ENCODE assay signal across 8 mouse cellular contexts in the genomic region with DNA sequence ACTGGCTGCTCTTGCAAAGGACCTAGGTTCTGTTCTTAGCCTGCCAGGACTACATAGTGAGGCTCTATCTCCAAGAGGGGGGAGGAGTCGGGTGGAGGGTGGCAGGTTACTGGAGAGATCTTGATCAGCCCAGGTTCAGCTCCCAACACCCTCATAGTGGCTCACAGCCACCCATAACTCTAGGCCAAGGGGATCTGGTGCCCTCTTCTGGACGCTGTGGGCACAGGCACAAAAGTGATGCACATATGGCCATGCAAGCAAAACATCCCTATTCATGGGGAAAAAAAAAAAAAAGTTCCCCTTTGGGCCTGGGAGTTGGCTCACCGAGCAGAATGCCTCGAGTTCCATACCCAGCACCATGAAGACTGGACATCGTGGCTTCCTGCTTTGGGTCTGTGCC. TPM values are rescaled to one million over a fixed set of nuclear protein-coding genes. Genes with fewer than 3 reads are reported as not detected.
DNase-seq lines count a peak whose midpoint lies in the region; ATAC-seq and TF ChIP-seq lines count a peak whose summit lies in the region.

No protein-coding gene starts in this region.

- ATAC-seq in inflammation-experienced regulatory T-cells, adult 6 months, result no peak

- peak; percentile 44 for DNase-seq in adrenal gland, postnatal 10 days
- no peak for DNase-seq in adrenal gland, postnatal 4 days (ENCODE audit: low spot score in 2 of 2)
- DNase-seq in left cerebral cortex, postnatal 4 days, result peak; percentile 41
- DNase-seq in left cerebral cortex, postnatal 14 days (ENCODE audit: low spot score in 2 of 2), result no peak
- peak; percentile 50 for DNase-seq in spleen, adult 12 weeks (ENCODE audit: low spot score)
- no peak for DNase-seq in layer of hippocampus, adult 11-12 months (ENCODE audit: low spot score)

- H3K27ac ChIP-seq in cortical plate, adult 2 months (ENCODE audit: insufficient read depth, low read length), result no peak overlapping the region

- peaks cover 5% of the 10 kb centered on the region; the same call in 1 of the 2 replicates for H3K4me1 ChIP-seq in cortical plate, adult 2 months (ENCODE audit: control insufficient read depth, insufficient read depth, low read length)

- TF ChIP-seq POLR2A in cortical plate, adult 2 months (IDR thresholded peaks at IDR 0.05; ENCODE audit: extremely low read depth, insufficient read depth, low read length), result no peak

- intact Hi-C loops in left cerebral cortex, postnatal 4 days (cut with DNase I), result loop anchor here (5.0 kb wide), 1 partner anchor 103 kb away; no protein-coding TSS in a partner anchor
- intact Hi-C loops in left cerebral cortex, postnatal 14 days (cut with DNase I), result no loop called here

- H3K4me3 ChIP-seq in cortical plate, adult 2 months (ENCODE audit: insufficient read depth, low read length), result no peak overlapping the region

- peak; percentile 40 for TF ChIP-seq CTCF in cortical plate, adult 2 months (IDR thresholded peaks at IDR 0.05; ENCODE audit: extremely low read depth, insufficient read depth, low read length)

RNA-seq across cellular contexts. Expression of gene Asb6, which starts 0.8 kb away (rescaled TPM):
- total RNA-seq in adrenal gland, postnatal 10 days (2021), result 10 to 100 TPM; 17.2 to 19.6 TPM
- total RNA-seq in adrenal gland, postnatal 4 days (2021), result 10 to 100 TPM; 28.9 to 32.0 TPM
- total RNA-seq in left cerebral cortex, postnatal 4 days (2021), result 10 to 100 TPM; 29.2 to 33.2 TPM
- total RNA-seq in left cerebral cortex, postnatal 14 days (2021), result 10 to 100 TPM; 30.7 to 35.9 TPM
- polyA plus RNA-seq in cortical plate, adult 2 months (2012; rRNA removed), result 44.1 and 45.8 TPM in 2 replicates
- 10 to 100 TPM; 36.4 to 43.6 (median 36.4) TPM for polyA plus RNA-seq in inflammation-experienced regulatory T-cells, adult 6 months (2017; shearing (Covaris generic))

RNA-seq across cellular contexts. Expression of gene Prrx2, which starts 5.5 kb away (rescaled TPM):
- total RNA-seq in adrenal gland, postnatal 10 days (2021), result 1 to 10 TPM; 2.3 to 4.0 TPM
- 1 to 10 TPM; 2.8 to 3.3 TPM for total RNA-seq in adrenal gland, postnatal 4 days (2021)
- 1 to 10 TPM; 2.5 to 3.7 TPM for total RNA-seq in left cerebral cortex, postnatal 4 days (2021)
- total RNA-seq in left cerebral cortex, postnatal 14 days (2021), result 1 to 10 TPM; 2.3 to 3.3 TPM
- polyA plus RNA-seq in cortical plate, adult 2 months (2012; rRNA removed), result 2.3 and 2.7 TPM in 2 replicates
- polyA plus RNA-seq in inflammation-experienced regulatory T-cells, adult 6 months (2017; shearing (Covaris generic)), result not detected

RNA-seq across cellular contexts. Expression of gene Ntmt1, which starts 21.7 kb away (rescaled TPM):
- 10 to 100 TPM; 33.4 to 34.9 TPM for total RNA-seq in adrenal gland, postnatal 10 days (2021)
- total RNA-seq in adrenal gland, postnatal 4 days (2021), result 10 to 100 TPM; 43.1 to 44.4 TPM
- total RNA-seq in left cerebral cortex, postnatal 4 days (2021), result 10 to 100 TPM; 55.6 to 58.9 TPM
- total RNA-seq in left cerebral cortex, postnatal 14 days (2021), result 10 to 100 TPM; 39.6 to 40.7 TPM
- polyA plus RNA-seq in cortical plate, adult 2 months (2012; rRNA removed), result 47.1 TPM in 2 replicates
- 10 to 100 TPM; 27.4 to 34.0 (median 28.7) TPM for polyA plus RNA-seq in inflammation-experienced regulatory T-cells, adult 6 months (2017; shearing (Covaris generic))

RNA-seq across cellular contexts. Expression of gene 1700001O22Rik, which starts 25.9 kb away (rescaled TPM):
- 1 to 10 TPM in 1 of 2 experiments, under 1 TPM in 1; 0.96 to 1.2 TPM for total RNA-seq in adrenal gland, postnatal 10 days (2021)
- 1 to 10 TPM; 1.2 to 1.9 TPM for total RNA-seq in adrenal gland, postnatal 4 days (2021)
- total RNA-seq in left cerebral cortex, postnatal 4 days (2021), result 1 to 10 TPM; 2.1 to 2.5 TPM
- total RNA-seq in left cerebral cortex, postnatal 14 days (2021), result 1 to 10 TPM; 2.4 to 3.6 TPM
- polyA plus RNA-seq in cortical plate, adult 2 months (2012; rRNA removed), result 13.5 and 17.5 TPM in 2 replicates
- 1 to 10 TPM in 1 of 3 experiments, under 1 TPM in 2; 0.55 to 2.5 (median 0.84) TPM for polyA plus RNA-seq in inflammation-experienced regulatory T-cells, adult 6 months (2017; shearing (Covaris generic))

Comparison
In these comparisons a context has a peak if more than half of its experiments do, and no peak if none do; other contexts are left out.
1. DNase-seq: peak in adrenal gland, postnatal 10 days (single experiment), left cerebral cortex, postnatal 4 days (single experiment) and spleen, adult 12 weeks (single experiment); none in adrenal gland, postnatal 4 days (0 of 2), left cerebral cortex, postnatal 14 days (0 of 2) and layer of hippocampus, adult 11-12 months (single experiment).